ENCODE assay signal across 21 mouse cellular contexts in the genomic region with DNA sequence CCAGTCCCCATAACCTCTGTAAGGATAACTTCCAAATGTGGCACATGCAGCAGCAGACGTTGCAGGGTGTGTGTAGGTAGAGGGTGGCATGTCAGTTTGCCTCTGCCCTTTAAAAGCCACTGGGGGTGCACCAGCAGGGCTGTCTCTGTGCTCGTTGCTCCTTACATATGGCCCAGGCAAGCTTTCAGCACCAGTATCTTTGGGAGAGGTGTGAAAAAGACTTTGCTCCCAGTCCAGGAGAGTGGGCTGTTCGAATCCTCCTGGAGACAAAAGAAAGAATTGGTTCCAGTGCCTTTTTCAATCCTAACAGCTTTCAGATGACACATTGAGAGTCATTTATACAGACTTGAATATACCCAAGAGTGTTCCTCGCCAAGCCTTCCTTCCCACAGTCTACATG.
A peak's percentile ranks its signal among the peaks of the same experiment; 100 is the strongest.
DNase-seq lines count a peak whose midpoint lies in the region; ATAC-seq and TF ChIP-seq lines count a peak whose summit lies in the region.
"Had no signal": no experiment of that assay in that cellular context is flagged by ENCODE, and none has a peak within 500 bp of the region (broad histone marks: within the 10 kb centered on the region; RNA-seq: fewer than 3 reads in every experiment).

No protein-coding gene starts in this region.

- no peaks in the 10 kb centered on the region for H3K4me1 ChIP-seq in midbrain, embryonic 16.5 days (ENCODE audit: control insufficient read depth, insufficient read depth, low read length)
- H3K4me1 ChIP-seq in limb, embryonic 10.5 days = no peaks in the 10 kb centered on the region
- H3K4me1 ChIP-seq: forebrain, embryonic 15.5 days; heart, embryonic 15.5 days; hindbrain, embryonic 13.5 days; kidney, embryonic 15.5 days; liver, embryonic 15.5 days; neural tube, embryonic 15.5 days had no signal

- H3K4me2 ChIP-seq in midbrain, embryonic 16.5 days (ENCODE audit: low read length) = no peak overlapping the region
- H3K4me2 ChIP-seq: forebrain, embryonic 15.5 days; heart, embryonic 15.5 days; hindbrain, embryonic 13.5 days; kidney, embryonic 15.5 days; liver, embryonic 15.5 days; neural tube, embryonic 15.5 days had no signal

- H3K27me3 ChIP-seq in midbrain, embryonic 16.5 days (ENCODE audit: control insufficient read depth, insufficient read depth, low read depth, low read length) = no peaks in the 10 kb centered on the region
- no peaks in the 10 kb centered on the region for H3K27me3 ChIP-seq in limb, embryonic 10.5 days (ENCODE audit: low read depth, poor library complexity, severe bottlenecking)
- H3K27me3 ChIP-seq: forebrain, embryonic 15.5 days; heart, embryonic 15.5 days; hindbrain, embryonic 13.5 days; kidney, embryonic 15.5 days; liver, embryonic 15.5 days; neural tube, embryonic 15.5 days had no signal

- WGBS in midbrain, embryonic 16.5 days = 80% methylated on average over 4 of the region's 4 CpGs
- 73% methylated on average over 4 of the region's 4 CpGs for whole genome bisulfite sequencing in limb, embryonic 10.5 days

- H3K9me3 ChIP-seq in midbrain, embryonic 16.5 days (replicated peaks; ENCODE audit: control insufficient read depth, low read length, poor library complexity, severe bottlenecking) = no peaks in the 10 kb centered on the region
- H3K9me3 ChIP-seq in limb, embryonic 10.5 days (replicated peaks) = no peaks in the 10 kb centered on the region
- H3K9me3 ChIP-seq: forebrain, embryonic 15.5 days; heart, embryonic 15.5 days; hindbrain, embryonic 13.5 days; kidney, embryonic 15.5 days; liver, embryonic 15.5 days; neural tube, embryonic 15.5 days had no signal

- ATAC-seq in monocyte, adult 5-6 weeks (replicated peaks; ENCODE audit: insufficient number of reproducible peaks, low FRiP score, low TSS enrichment, poor library complexity, severe bottlenecking) = 0 out of 2 replicates have a peak, but pooled peaks have one; percentile 22
- ATAC-seq in midbrain, embryonic 16.5 days = no peak
- ATAC-seq: forebrain, embryonic 15.5 days had no signal

- DNase-seq in layer of hippocampus, adult 9-11 months = peak; percentile 5
- no peak for DNase-seq in layer of hippocampus, adult 2 months (ENCODE audit: low spot score in 2 of 2)
- peak; percentile 40 to 58 for DNase-seq in frontal cortex, postnatal 36 days (ENCODE audit: low spot score in 2 of 2)
- no peak for DNase-seq in limb, embryonic 10.5 days (ENCODE audit: low spot score)
- DNase-seq in lung, postnatal 14 days = no peak
- DNase-seq: adrenal gland, postnatal 25 days; cerebellum, adult 9-10 months; heart, postnatal 36 days; kidney, adult 11 months; kidney, postnatal 4 days; liver; thymus, postnatal 36 days had no signal

- H3K36me3 ChIP-seq in midbrain, embryonic 16.5 days (ENCODE audit: control insufficient read depth, insufficient read depth, low read length) = no peaks in the 10 kb centered on the region
- H3K36me3 ChIP-seq in limb, embryonic 10.5 days = no peaks in the 10 kb centered on the region
- H3K36me3 ChIP-seq: forebrain, embryonic 15.5 days; heart, embryonic 15.5 days; hindbrain, embryonic 13.5 days; kidney, embryonic 15.5 days; liver, embryonic 15.5 days; neural tube, embryonic 15.5 days had no signal

- TF ChIP-seq CTCF in layer of hippocampus, adult 2 months (conservative IDR thresholded peaks at IDR 0.05) = no peak

- H3K9ac ChIP-seq in midbrain, embryonic 16.5 days (ENCODE audit: low read depth, low read length) = no peak overlapping the region
- H3K9ac ChIP-seq: forebrain, embryonic 15.5 days; heart, embryonic 15.5 days; hindbrain, embryonic 13.5 days; kidney, embryonic 15.5 days; liver, embryonic 15.5 days; neural tube, embryonic 15.5 days had no signal

- H3K4me3 ChIP-seq in layer of hippocampus, adult 2 months = no peak overlapping the region
- no peak overlapping the region for H3K4me3 ChIP-seq in midbrain, embryonic 16.5 days (ENCODE audit: low read depth, low read length)
- no peak overlapping the region for H3K4me3 ChIP-seq in limb, embryonic 10.5 days
- H3K4me3 ChIP-seq: forebrain, embryonic 15.5 days; heart, embryonic 15.5 days; hindbrain, embryonic 13.5 days; kidney, embryonic 15.5 days; liver, embryonic 15.5 days; neural tube, embryonic 15.5 days had no signal

- H3K27ac ChIP-seq in layer of hippocampus, adult 2 months = no peak overlapping the region
- no peak overlapping the region for H3K27ac ChIP-seq in midbrain, embryonic 16.5 days (ENCODE audit: low read length)
- no peak overlapping the region for H3K27ac ChIP-seq in limb, embryonic 10.5 days
- H3K27ac ChIP-seq: forebrain, embryonic 15.5 days; heart, embryonic 15.5 days; hindbrain, embryonic 13.5 days; kidney, embryonic 15.5 days; liver, embryonic 15.5 days; macrophage; neural tube, embryonic 15.5 days had no signal

Comparison
In these comparisons a context has a peak if more than half of its experiments do, and no peak if none do; other contexts are left out.
1. DNase-seq: peak in layer of hippocampus, adult 9-11 months (single experiment) and frontal cortex, postnatal 36 days (2 of 2); none in layer of hippocampus, adult 2 months (0 of 2), limb, embryonic 10.5 days (single experiment) and lung, postnatal 14 days (single experiment).